Mouse (Mus musculus) erythroblast, adult 5-6 weeks (primary cell): ENCODE measurements around the gene Stxbp1. TPM values are rescaled to one million over a fixed set of nuclear protein-coding genes. Genes with fewer than 3 reads are reported as not detected.

ENCODE experiments used
- ATAC-seq: replicated peaks from 2 replicates; pipeline ENCODE4 v1.8.0; 2016; ENCODE audit warnings: moderate number of reproducible peaks, mild to moderate bottlenecking, moderate TSS enrichment, inconsistent platforms; ENCODE audit not compliant: poor library complexity, low FRiP score, severe bottlenecking
- total RNA-seq, 2 experiments: library from RNA; stranded (forward) in 1 of 2; stranded (reverse) in 1 of 2; fragments of 150-400 nt in 1 of 2; fragments of 200-764, 138-1000 nt in 1 of 2; gene quantifications; 2 replicates each; pipeline versions ENCODE4 v1.2.3 to v1.2.4; 2015 to 2017; ENCODE audit warnings: low replicate concordance in 2 of 2

Stxbp1 gene
- total RNA-seq, 2 experiments from 2014 or later = 0.34 to 0.96 TPM

GRCm38 (mm10) chr2:32808816-32809566 lies 38.1 kb downstream of the Stxbp1 start:
- ATAC-seq = no peak

DNA sequence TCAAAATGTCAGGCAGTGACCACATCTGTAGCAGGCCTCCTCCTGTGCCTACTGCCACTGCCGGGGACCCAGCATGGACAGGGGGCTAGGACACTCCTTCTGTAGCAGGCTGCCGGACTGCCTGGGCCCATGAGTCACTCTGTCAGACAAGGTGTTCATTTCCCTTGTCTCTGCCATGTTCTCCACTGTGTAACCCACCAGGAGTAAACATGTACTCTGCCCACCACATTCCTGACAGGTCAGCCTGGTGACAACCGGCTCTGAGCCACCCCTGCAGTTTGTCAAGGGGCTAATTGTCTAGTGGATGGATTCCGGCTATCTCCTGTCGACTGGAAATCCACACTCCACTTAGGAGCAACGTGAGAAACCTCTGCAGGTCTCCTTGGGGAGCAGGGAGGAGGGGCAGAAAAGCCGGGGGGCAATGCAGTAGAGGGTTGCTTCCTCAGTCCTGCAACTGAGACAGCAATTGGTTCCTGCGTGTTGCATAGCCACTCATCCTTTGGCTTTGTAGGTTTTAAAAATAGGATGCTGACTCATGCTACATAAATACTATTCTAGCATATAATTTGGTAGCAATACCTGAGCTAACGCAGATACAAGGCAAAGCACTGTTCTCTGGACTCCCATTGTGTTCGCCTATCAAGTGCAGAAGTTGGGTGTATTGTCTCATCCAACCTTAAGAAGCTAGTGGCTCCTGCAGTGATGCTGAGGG lies 48.6 kb downstream of the Stxbp1 start:
- no peak for ATAC-seq

GRCm38 (mm10) chr2:32795748-32796418 lies 51.2 kb downstream of the Stxbp1 start:
- no peak for ATAC-seq

DNA sequence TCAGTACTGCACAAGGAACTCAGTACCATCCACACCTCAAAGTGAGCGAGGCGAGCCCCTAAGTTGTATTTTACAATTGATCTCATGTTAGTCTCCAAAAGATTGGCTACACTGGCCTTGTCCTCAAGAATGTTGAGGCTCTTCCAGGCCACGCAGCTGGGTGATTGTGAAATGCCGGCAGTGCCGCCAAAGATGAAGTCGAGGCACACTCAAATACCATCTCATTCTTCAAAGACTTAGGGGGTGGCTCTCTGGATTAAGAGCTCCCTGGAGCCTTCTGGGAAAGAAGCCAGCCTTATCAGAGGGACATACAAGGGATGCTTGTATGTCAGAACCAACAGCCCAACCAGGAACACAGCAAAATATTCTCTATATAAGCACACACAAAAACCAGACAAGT lies 55.7 kb downstream of the Stxbp1 start:
- no peak for ATAC-seq

DNA sequence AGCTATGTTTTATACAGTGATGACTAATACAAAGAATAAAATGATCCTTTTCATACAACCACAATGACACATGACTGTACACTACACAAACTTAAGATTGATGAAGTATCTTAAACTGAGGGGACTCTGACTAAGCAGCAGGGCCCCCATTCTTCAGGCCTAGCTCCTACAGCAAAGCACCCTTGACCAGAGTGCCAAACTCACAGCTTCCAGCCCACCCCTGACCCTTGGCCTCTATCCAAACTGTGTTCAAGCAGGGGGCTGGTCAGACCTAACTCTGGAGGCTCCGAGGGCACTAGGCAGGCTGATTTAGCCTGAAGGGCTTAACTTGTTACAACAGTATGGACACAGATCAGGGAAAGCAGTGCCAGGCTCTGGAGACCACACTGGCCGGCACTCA lies 58.5 kb downstream of the Stxbp1 start:
- no peak for ATAC-seq

- no peak for ATAC-seq
Observed at GRCm38 (mm10) chr2:32787176-32787575, 59.9 kb downstream of the Stxbp1 start.

GRCm38 (mm10) chr2:32784048-32784681 lies 62.9 kb downstream of the Stxbp1 start, which contains the start of gene Cfap157:
Gene Cfap157, minus strand, starts transcription at chr2:32784428.
- no peak for ATAC-seq

DNA sequence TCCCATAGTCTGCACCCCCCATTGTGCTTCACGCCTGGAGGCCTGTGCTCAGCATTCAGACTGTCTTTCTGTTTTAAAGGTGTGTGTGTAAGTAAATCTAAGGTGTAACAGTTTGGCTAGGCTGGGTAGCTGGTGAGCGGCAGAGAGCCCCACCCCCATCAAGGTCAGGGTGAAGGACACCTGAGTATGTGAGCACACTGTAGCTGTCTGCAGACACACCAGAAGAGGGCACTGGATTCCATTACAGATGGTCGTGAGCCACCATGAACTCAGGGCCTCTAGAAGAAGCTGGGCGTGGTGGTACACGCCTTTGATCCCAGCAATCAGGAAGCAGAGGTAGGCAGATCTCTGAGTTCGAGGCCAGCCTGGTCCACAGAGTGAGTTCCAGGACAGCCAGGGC lies 65.3 kb downstream of the Stxbp1 start:
- ATAC-seq = no peak

GRCm38 (mm10) chr2:32779714-32780113 lies 67.3 kb downstream of the Stxbp1 start:
- ATAC-seq = no peak

DNA sequence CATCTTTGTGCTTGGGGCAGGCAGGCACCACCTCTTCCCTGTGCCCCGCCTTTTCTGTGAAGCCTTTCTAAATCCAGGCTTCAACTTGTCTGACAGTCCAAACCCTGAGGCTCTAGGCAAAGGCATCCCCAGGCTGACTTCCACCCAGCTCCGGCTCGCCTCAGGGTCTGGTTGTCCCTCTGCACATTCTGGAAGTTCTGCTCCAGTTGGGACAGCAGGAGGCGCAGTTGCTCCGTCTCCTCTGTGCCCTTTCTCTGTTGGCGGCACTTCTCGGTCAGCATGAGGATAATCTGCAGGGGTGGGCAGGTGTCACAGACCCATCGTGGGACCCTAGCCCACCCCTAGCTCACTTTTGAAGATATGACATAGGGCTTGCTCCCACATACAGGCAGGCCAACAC lies 67.9 kb downstream of the Stxbp1 start:
- no peak for ATAC-seq

DNA sequence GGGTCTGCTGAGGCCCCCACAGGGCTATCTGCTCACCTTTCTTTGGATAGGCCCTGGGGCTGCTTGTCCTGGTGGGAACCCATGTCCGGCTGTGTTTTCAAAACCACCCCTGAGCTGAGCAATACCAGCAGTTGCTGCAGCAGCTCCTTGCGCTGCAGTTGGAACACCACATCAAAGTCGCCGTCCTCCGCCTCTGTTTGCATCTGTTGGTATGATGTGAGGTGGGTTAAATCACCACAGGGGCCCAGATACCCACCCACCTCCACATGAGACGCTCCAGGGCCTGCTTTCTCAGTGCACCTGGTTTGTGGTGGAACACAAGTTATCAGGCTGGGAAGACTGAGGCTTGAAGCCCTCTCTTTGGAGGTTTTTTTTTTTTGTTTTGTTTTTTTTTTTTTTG lies 69.0 kb downstream of the Stxbp1 start:
- no peak for ATAC-seq

DNA sequence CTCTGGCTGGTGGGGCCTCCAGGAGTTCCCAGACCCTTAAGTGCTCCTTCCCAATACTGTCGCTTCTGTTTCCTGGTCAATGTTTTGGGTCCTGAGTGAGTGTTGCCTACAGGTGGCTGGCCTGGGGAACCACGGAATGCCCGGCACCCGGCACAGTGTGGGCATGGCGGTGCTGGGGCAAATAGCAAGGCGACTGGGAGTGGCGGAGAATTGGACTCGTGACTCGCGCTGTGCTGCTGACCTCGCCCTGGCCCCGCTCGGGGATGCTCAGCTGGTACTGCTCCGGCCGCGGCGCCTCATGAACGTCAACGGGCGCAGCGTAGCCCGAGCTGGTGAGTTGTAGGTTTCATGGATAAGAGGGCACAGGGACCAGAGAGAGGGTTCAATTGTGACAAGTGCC lies 70.9 kb downstream of the Stxbp1 start:
- 0 out of 2 replicates have a peak, but pooled peaks have one; percentile 21 for ATAC-seq

DNA sequence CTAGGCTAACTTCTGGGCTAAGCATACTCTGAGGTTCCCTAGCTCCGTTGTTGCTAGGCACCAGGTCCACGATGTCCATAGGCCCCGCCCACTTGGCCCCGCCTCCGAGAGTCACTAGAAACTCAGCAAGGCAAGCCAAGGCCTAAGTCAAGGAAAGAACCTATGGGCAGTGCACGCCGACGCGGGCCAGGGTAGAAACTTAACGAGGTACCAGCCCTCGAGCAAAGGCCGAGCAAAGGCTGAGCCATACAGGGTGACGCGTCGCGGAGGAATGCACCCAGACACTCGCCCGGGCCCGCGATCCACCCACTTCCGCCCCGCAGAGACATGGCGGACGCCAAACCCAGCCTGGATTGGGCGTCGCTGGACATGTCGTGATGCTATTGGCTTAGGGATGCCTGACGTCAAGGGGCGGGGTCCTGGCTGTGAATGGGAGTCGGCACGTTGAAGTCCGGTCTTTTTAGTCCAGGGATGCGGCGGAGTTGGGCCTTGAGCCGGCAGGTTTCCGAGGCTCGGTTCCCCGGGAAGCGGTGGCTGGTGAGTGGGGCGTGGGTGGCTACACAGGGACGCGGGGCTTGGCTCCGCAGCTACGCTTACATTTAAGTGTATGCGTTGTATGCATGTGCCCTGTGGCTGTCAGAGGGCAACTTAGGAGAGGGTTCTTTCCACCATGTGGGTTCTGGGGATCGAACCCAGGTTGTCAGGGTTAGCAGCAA lies 71.5 kb downstream of the Stxbp1 start, which contains the start of the genes Ttc16 and Ptrh1:
Gene Ttc16, minus strand, starts transcription at position 275 of the 716 bp plus-strand sequence.
Gene Ptrh1, plus strand, starts transcription at position 428 of the 716 bp plus-strand sequence.
- ATAC-seq = peak; percentile 94

DNA sequence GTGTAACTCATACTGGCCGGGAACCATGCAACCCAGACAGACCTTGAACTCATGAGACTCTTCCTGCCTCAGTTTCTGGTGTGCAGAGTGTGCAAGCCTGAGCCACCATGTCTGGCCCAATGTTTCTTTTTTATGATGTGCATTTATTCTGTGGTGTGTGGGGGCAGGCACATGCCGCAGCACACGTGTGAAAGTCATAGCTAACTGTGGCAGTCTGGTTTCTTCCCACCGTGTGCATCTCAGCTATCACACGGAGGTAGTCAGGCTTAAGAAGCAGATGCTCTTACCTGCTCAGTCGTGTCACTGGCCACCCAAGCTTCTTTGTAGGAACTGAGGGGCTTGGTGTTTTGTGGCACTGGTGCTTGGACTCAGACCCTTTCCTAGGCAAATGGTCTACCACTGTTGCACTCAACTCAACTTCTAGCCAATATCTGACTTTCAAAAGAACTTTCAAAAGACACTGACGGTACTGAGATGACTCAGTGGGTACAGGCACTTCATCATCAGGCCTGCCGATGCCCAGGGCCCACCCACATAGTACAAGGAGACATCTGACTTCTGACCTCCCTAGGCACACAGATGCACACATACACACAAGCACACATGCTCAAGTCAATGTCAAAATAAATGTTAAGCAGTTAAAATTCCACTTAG lies 74.3 kb downstream of the Stxbp1 start:
- ATAC-seq = no peak

DNA sequence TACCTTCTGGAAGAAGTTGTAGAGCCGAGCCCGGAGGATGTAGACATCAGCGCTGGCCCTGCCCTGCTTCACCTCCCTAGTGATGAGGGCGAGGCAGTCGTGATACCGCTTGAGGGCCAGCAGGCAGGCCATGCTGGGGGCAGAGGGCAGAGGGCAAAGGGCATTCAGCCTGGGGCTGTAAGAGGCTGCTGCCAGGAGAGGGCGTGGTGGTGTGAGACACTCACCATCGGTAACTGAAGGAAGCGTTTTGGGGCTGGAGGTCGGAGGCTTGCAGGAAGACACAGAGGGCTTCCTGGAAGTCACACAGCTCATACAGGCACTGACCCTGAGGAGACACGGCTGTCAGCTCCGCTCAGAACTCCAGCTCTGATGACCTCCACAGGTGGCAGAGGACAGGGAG lies 75.2 kb downstream of the Stxbp1 start:
- no peak for ATAC-seq

DNA sequence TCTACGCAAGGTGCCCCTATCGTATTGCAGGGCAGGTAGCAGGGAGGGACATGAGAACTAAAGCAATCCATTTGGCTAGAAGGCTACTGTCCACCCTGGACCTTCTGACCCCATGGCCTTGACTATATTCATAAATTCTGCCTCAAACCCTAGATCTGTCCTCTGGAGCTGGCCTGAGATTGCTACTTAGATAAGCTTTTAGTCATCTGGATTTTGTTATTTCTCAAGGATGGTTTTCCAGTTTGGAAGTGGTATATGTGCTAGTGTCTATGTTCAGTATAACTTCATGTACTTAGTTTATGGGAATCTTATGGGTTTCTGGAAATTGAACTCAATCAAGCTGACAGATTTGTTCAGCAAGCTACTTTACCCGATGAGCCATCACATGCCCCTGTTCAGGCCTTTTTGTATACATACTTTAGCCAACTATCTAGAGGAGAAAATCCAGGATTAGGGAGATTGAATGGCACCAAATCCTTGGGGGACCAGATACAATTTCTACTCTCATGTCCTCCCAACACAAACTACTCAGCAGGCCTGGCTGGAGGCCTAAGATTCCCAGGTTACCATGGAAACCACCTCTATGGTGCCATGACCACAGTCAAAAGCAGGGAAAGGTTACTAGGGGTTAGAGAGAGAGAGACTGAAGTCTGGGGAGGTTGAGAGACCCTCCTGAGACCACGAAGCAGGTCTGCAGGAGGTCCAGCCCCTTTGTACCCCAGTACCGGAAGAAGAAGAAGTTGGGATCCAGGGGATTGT lies 77.5 kb downstream of the Stxbp1 start:
- ATAC-seq = no peak

GRCm38 (mm10) chr2:32768661-32769285 lies 78.3 kb downstream of the Stxbp1 start:
- ATAC-seq = no peak

DNA sequence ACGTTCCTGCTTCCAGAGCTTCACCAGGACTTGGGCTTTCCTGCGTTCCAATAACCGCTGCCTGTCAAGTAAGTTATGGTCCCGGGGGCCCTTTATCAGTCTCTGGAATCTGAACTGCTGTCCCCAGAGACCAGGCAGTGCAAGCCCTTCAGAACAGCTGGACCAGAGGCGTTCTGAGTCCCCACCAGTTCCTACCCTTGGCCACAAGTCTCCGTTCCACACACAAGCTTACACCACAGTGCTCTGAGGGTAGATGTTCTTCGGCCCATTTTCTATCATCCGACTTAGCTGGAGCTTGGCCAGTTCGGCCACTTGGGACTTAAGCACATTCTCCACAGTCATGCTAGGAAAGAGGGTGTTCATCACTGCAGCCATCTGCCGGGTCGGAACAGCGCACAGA lies 79.8 kb downstream of the Stxbp1 start:
- ATAC-seq = no peak
